Mouse (Mus musculus) hindbrain, embryonic 13.5 days (tissue): ENCODE measurements around the gene Prokr2. TPM values are rescaled to one million over a fixed set of nuclear protein-coding genes. Genes with fewer than 3 reads are reported as not detected.
A peak's percentile ranks its signal among the peaks of the same experiment; 100 is the strongest.

ENCODE experiments used
- ATAC-seq: fragments of 200-750 bp; cut with Nextera tagmentation; 2 replicates; pipeline ENCODE4 v1.8.0; 2017; ENCODE audit warnings: moderate TSS enrichment; ENCODE audit not compliant: low FRiP score
- H3K27ac ChIP-seq: fragments of 300-500 bp; sonication (generic); 2 replicates; pipeline ENCODE4 v1.5.1; 2015; ENCODE audit warnings: inconsistent platforms, mild to moderate bottlenecking, moderate library complexity
- H3K27me3 ChIP-seq: fragments of 300-500 bp; sonication (generic); 2 replicates; pipeline ENCODE4 v1.6.1; 2015; ENCODE audit warnings: mild to moderate bottlenecking, inconsistent platforms
- H3K36me3 ChIP-seq: fragments of 300-500 bp; sonication (generic); 2 replicates; pipeline ENCODE4 v1.6.1; 2015; ENCODE audit warnings: mild to moderate bottlenecking, inconsistent platforms
- H3K4me1 ChIP-seq: fragments of 300-500 bp; sonication (generic); replicated peaks from 2 replicates; pipeline ENCODE4 v1.6.1; 2015; ENCODE audit warnings: inconsistent platforms
- H3K4me2 ChIP-seq: fragments of 300-500 bp; sonication (generic); 2 replicates; pipeline ENCODE4 v1.6.1; 2015; ENCODE audit warnings: inconsistent platforms, mild to moderate bottlenecking, moderate library complexity
- H3K4me3 ChIP-seq: fragments of 300-500 bp; sonication (generic); 2 replicates; pipeline ENCODE4 v1.5.1; 2015; ENCODE audit warnings: mild to moderate bottlenecking, inconsistent platforms
- H3K9ac ChIP-seq: fragments of 300-500 bp; sonication (generic); 2 replicates; pipeline ENCODE4 v1.6.1; 2015; ENCODE audit warnings: mild to moderate bottlenecking, inconsistent platforms
- H3K9me3 ChIP-seq: fragments of 300-500 bp; sonication (generic); 2 replicates; pipeline ENCODE4 v1.6.1; 2016; ENCODE audit warnings: inconsistent platforms
- WGBS: fragments of 180-500 bp; shearing (Covaris S2); methylation state at CpG from one replicate; pipeline ENCODE4 v1.1.7; 2015; 5-methylcytosine and 5-hydroxymethylcytosine counted together
- polyA plus RNA-seq: library from polyadenylated mRNA; unstranded; fragments of >200 nt; fragmentation: Nextera tagmentation; extraction: Ambion mirVana; gene quantifications from 2 replicates; pipeline ENCODE4 v1.2.1, GENCODE M21; 2015

Gene Prokr2
- polyA plus RNA-seq, 1 experiment from 2014 or later = 2.4 TPM

DNA sequence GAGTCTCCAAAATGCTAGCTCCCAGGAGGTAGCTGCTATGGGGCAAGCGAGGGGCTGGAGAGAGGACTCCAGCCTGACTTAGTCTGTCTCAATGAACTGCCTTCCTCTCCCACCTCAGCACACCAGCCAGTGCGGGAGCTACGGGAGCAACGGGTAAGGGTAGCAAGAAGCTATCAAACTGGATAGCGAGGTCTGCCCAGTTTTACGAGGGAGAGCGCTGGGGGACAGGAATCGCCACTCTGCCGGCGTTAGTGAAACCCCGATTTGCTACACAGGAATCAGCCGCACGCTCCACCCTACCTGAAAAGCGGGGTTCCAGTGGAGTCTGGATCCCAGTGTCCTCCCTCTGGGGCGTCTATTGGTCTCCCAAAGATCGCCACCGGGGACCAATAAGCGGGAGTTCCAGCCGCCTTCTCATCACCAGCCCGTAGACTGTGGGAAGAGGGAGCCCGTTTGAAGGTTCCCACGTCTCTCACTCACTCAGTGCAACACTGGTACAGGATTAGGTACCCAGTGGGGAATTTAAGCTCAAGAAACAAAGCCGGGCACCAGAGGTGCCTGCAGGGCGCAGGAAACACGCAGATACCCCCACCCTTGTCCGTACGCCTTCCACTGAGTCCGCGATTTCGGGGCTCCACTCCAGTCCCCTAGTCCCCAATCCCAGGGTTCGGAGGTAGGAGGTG, 595 bp downstream of the Prokr2 start:
- Histone ChIP-seq H3K4me1 (peaks cover 14% of the 10 kb centered on the region), H3K9ac (peak overlapping the region; percentile 66), H3K36me3 (no peaks in the 10 kb centered on the region), H3K27ac (no peak overlapping the region), H3K9me3 (no peaks in the 10 kb centered on the region), H3K27me3 (peaks cover 38% of the 10 kb centered on the region), H3K4me2 (peak overlapping the region; percentile 86), H3K4me3 (peak overlapping the region; percentile 54)
- peak; percentile 78 for ATAC-seq
- WGBS = under 1% methylated on average over 31 of the region's 31 CpGs

- no peaks in the 10 kb centered on the region for H3K9me3 ChIP-seq
- H3K4me2 ChIP-seq = no peak overlapping the region
- H3K27ac ChIP-seq = no peak overlapping the region
- WGBS = 84% methylated on average over 2 of the region's 2 CpGs
- no peak for ATAC-seq
- peaks cover 35% of the 10 kb centered on the region for H3K27me3 ChIP-seq
- peaks cover 14% of the 10 kb centered on the region for H3K4me1 ChIP-seq
- H3K36me3 ChIP-seq = no peaks in the 10 kb centered on the region
- no peak overlapping the region for H3K4me3 ChIP-seq
- no peak overlapping the region for H3K9ac ChIP-seq
Measured at GRCm38 (mm10) chr2:132382308-132382707, 2.9 kb downstream of the Prokr2 start.

- ATAC-seq = no peak
- 66% methylated on average over 4 of the region's 4 CpGs for WGBS
Measured at GRCm38 (mm10) chr2:132379690-132380089, 5.6 kb downstream of the Prokr2 start.

GRCm38 (mm10) chr2:132378602-132379150, 6.6 kb downstream of the Prokr2 start:
- no peak for ATAC-seq
- H3K27ac ChIP-seq = no peak overlapping the region

More at GRCm38 (mm10) chr2:132379690-132380089, 5.6 kb downstream of the Prokr2 start:
- Histone ChIP-seq H3K9me3 (no peaks in the 10 kb centered on the region), H3K27me3 (peaks cover 20% of the 10 kb centered on the region), H3K4me2 (no peak overlapping the region), H3K36me3 (no peaks in the 10 kb centered on the region), H3K4me3 (no peak overlapping the region), H3K4me1 (peaks cover 7% of the 10 kb centered on the region), H3K9ac (no peak overlapping the region), H3K27ac (no peak overlapping the region)

DNA sequence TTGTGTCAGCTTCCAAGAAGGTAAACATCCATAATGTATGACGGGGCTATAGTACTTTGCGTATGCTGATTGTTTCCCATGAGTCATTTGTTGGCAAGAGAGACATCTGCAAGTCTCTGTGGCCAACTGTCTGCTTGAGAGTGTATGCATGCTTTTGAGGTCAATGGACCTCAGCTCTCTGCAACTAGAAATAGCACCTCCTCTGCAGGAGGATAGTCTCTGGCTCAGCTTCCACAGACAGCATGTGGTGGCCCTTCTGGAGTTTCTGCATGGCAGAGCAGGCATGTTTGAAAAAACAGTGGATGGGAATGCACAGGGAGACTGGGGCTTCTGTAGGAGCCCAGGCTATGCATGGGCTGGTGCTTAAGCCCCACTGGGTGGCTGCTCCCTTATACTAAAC, 7.8 kb downstream of the Prokr2 start:
- peaks cover under 1% of the 10 kb centered on the region; the same call in 1 of the 2 replicates for H3K27me3 ChIP-seq
- no peak overlapping the region for H3K27ac ChIP-seq
- no peaks in the 10 kb centered on the region for H3K36me3 ChIP-seq
- no peaks in the 10 kb centered on the region for H3K9me3 ChIP-seq
- H3K9ac ChIP-seq = no peak overlapping the region
- 69% methylated on average over 2 of the region's 2 CpGs for WGBS
- no peak overlapping the region for H3K4me3 ChIP-seq
- ATAC-seq = no peak
- H3K4me2 ChIP-seq = no peak overlapping the region
- H3K4me1 ChIP-seq = no peaks in the 10 kb centered on the region

More at GRCm38 (mm10) chr2:132378602-132379150, 6.6 kb downstream of the Prokr2 start:
- Histone ChIP-seq H3K9ac (no peak overlapping the region), H3K36me3 (no peaks in the 10 kb centered on the region), H3K4me2 (no peak overlapping the region), H3K27me3 (peaks cover 12% of the 10 kb centered on the region; the same call in 1 of the 2 replicates), H3K9me3 (no peaks in the 10 kb centered on the region), H3K4me3 (no peak overlapping the region), H3K4me1 (no peaks in the 10 kb centered on the region)
- WGBS = 68% methylated on average over 10 of the region's 10 CpGs

DNA sequence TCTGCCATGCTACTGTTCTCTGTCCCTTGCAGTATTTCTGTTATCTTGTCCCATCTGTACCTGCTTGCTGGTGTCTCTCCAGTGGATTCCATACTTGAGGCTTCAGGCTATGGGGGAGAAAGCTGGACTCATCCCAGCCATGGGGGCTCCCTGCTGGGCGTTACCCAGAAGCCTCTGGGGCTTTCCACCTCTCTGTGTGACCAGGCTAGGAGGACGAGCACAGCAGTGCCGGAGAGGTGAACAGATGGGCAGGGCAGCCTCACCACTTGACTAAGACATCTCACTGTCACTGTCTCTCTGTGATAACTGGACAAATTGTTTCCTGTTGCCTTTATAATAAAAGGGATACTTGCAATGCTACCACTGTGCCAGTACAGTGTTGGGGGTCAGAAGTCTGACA, 9.5 kb downstream of the Prokr2 start:
- Histone ChIP-seq H3K27ac (no peak overlapping the region), H3K9ac (no peak overlapping the region), H3K4me1 (no peaks in the 10 kb centered on the region), H3K9me3 (no peaks in the 10 kb centered on the region), H3K36me3 (no peaks in the 10 kb centered on the region), H3K4me2 (no peak overlapping the region), H3K4me3 (no peak overlapping the region), H3K27me3 (no peaks in the 10 kb centered on the region)
- WGBS = 60% methylated on average over 3 of the region's 3 CpGs
- ATAC-seq = no peak

- Histone ChIP-seq H3K9ac (no peak overlapping the region), H3K27me3 (no peaks in the 10 kb centered on the region), H3K9me3 (no peaks in the 10 kb centered on the region), H3K27ac (no peak overlapping the region), H3K4me3 (no peak overlapping the region), H3K4me1 (no peaks in the 10 kb centered on the region), H3K36me3 (no peaks in the 10 kb centered on the region), H3K4me2 (no peak overlapping the region)
- ATAC-seq = no peak
- 93% methylated on average over 9 of the region's 9 CpGs for WGBS
Measured at GRCm38 (mm10) chr2:132375135-132375534, 10.1 kb downstream of the Prokr2 start.

DNA sequence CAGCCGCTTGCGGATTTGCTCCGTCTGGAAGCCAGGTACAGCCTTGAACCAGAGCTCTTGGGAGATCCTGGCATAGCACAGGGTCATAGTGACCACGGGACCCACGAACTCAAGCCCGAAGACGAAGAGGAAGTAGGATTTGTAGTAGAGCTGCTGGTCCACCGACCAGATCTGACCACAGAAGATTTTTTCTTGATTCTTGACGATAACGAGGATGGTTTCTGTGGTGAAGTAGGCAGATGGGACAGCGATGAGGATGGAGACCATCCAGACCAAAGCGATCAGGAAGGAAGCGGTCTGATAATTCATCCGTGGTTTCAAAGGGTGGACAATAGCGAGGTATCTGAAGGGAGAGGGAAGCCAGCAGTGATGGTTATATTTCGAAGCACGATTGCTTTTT, 11.5 kb downstream of the Prokr2 start:
- Histone ChIP-seq H3K4me3 (no peak overlapping the region), H3K9ac (no peak overlapping the region), H3K4me1 (no peaks in the 10 kb centered on the region), H3K27me3 (no peaks in the 10 kb centered on the region), H3K4me2 (no peak overlapping the region), H3K27ac (no peak overlapping the region), H3K36me3 (no peaks in the 10 kb centered on the region), H3K9me3 (no peaks in the 10 kb centered on the region)
- WGBS = 95% methylated on average over 17 of the region's 17 CpGs
- ATAC-seq = no peak

DNA sequence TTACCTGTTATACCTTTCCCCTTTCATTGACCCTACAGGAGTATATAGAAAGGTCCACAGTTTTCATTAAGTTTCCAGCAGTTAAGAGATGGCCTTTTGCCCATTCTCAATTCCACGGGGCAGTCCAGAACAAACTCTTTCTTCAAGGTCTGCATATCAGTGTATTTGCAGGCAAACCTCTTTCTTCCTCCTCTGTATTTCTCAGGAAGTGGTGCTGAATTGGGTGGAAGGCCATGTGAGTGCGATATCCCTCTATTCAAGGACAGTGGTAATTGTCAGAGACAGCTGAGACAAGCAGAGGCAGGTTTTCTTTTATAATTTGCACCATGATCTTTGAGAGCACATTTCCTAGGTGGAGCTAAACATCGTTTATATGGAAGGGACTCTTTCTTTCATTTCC, 16.8 kb downstream of the Prokr2 start:
- Histone ChIP-seq H3K4me2 (no peak overlapping the region), H3K4me1 (no peaks in the 10 kb centered on the region), H3K4me3 (no peak overlapping the region), H3K27ac (no peak overlapping the region), H3K36me3 (no peaks in the 10 kb centered on the region), H3K9me3 (no peaks in the 10 kb centered on the region), H3K27me3 (no peaks in the 10 kb centered on the region), H3K9ac (no peak overlapping the region)
- ATAC-seq = no peak
- WGBS = 89% methylated on average over 3 of the region's 3 CpGs

- Histone ChIP-seq H3K27ac (no peak overlapping the region), H3K9me3 (no peaks in the 10 kb centered on the region), H3K4me1 (no peaks in the 10 kb centered on the region), H3K4me2 (no peak overlapping the region), H3K4me3 (no peak overlapping the region), H3K36me3 (no peaks in the 10 kb centered on the region), H3K27me3 (no peaks in the 10 kb centered on the region), H3K9ac (no peak overlapping the region)
- ATAC-seq = no peak
- 90% methylated on average over 11 of the region's 11 CpGs for WGBS
Measured at GRCm38 (mm10) chr2:132343846-132344245, 41.4 kb downstream of the Prokr2 start.

DNA sequence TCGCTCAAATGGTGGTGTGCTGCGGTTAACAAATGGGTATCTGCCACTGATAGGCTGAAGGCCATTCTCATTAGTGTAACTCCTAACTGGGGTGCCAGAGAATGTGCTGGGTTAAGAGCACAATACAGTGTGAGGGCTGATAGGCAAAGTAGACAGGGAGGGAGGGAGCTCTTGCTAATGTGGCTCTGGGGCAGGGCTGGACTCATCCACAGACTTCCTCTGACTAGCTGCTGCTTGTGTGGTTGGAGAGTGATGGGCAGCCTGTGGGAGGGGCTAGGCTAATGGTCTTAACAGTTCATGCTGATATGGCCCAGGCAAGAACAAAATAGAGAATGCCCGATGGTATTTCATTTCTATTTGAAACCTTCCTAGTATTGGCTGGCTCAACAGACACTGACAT, 44.0 kb downstream of the Prokr2 start:
- H3K27me3 ChIP-seq = no peaks in the 10 kb centered on the region
- no peak overlapping the region for H3K27ac ChIP-seq
- no peak overlapping the region for H3K4me3 ChIP-seq
- H3K9me3 ChIP-seq = no peaks in the 10 kb centered on the region
- no peaks in the 10 kb centered on the region for H3K4me1 ChIP-seq
- no peaks in the 10 kb centered on the region for H3K36me3 ChIP-seq
- ATAC-seq = no peak
- no peak overlapping the region for H3K9ac ChIP-seq
- 95% methylated on average over 3 of the region's 3 CpGs for WGBS
- H3K4me2 ChIP-seq = no peak overlapping the region

DNA sequence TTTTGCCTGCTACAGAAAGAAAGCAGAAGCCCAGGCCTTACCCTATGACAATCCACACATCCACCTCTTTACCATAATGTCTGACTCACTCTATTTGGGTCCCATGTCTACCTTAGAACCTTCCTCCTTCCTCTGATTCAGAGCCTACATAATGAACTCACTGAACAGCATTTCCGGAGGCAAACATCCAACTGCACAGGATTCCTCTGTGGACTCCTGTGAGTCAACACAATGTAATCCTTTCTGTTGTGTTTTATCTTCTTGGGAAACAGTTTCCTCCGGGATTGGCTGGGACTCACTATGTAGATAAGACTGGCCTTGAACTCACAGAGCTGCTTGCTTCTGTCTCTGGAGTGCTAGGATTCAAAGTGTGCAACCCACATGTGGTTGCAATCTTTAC, 44.9 kb downstream of the Prokr2 start:
- Histone ChIP-seq H3K27me3 (no peaks in the 10 kb centered on the region), H3K4me3 (no peak overlapping the region), H3K9me3 (no peaks in the 10 kb centered on the region), H3K9ac (no peak overlapping the region), H3K36me3 (no peaks in the 10 kb centered on the region), H3K4me2 (no peak overlapping the region), H3K4me1 (no peaks in the 10 kb centered on the region), H3K27ac (no peak overlapping the region)
- ATAC-seq = no peak
- WGBS = 93% methylated on average over 2 of the region's 2 CpGs

DNA sequence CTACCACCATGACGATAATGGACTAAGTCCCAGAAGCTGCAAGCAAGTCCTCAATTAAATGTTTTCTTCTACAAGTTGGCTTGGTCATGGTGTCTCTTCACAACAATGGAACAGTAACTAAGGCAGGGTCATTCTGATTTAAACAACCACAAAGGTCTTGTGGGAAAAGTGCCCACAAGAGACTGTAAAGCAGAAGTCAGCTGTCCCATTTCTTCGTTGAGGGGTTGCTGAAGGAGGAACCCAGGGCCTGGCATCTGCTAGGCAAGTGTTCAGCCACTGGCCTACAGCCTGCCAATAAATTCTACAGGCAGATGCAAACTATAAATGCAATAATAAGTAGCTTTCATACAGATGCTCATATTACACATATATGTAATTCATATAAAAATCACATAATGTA, 48.0 kb downstream of the Prokr2 start:
- Histone ChIP-seq H3K4me2 (no peak overlapping the region), H3K4me1 (no peaks in the 10 kb centered on the region), H3K4me3 (no peak overlapping the region), H3K27me3 (no peaks in the 10 kb centered on the region), H3K36me3 (no peaks in the 10 kb centered on the region), H3K9me3 (no peaks in the 10 kb centered on the region), H3K9ac (no peak overlapping the region), H3K27ac (no peak overlapping the region)
- ATAC-seq = no peak
- 86% methylated on average over 2 of the region's 2 CpGs for WGBS
